Mouse (Mus musculus): ENCODE results near the gene Noto. TPM values are rescaled to one million over a fixed set of nuclear protein-coding genes. Genes with fewer than 3 reads are reported as not detected.
A peak's percentile ranks its signal among the peaks of the same experiment; 100 is the strongest.

Noto gene
- not detected in 2 replicates for total RNA-seq (2017)

- no peak for ATAC-seq (replicated peaks in 1 of 2; ENCODE audit: insufficient read depth in 1 of 2, low FRiP score in 2 of 2, low TSS enrichment in 1 of 2, low read depth in 1 of 2, poor library complexity in 2 of 2, severe bottlenecking in 2 of 2)
Observed at GRCm38 (mm10) chr6:85423836-85424379, at the start of gene Noto. Gene Noto, plus strand, starts transcription at chr6:85423886.

- no peak for ATAC-seq (replicated peaks in 1 of 2; ENCODE audit: insufficient read depth in 1 of 2, low FRiP score in 2 of 2, low TSS enrichment in 1 of 2, low read depth in 1 of 2, poor library complexity in 2 of 2, severe bottlenecking in 2 of 2)
Observed at GRCm38 (mm10) chr6:85373951-85374733, 49.5 kb upstream of the Noto start, which contains the start of gene Rab11fip5. Gene Rab11fip5, minus strand, starts transcription at chr6:85374634.

DNA sequence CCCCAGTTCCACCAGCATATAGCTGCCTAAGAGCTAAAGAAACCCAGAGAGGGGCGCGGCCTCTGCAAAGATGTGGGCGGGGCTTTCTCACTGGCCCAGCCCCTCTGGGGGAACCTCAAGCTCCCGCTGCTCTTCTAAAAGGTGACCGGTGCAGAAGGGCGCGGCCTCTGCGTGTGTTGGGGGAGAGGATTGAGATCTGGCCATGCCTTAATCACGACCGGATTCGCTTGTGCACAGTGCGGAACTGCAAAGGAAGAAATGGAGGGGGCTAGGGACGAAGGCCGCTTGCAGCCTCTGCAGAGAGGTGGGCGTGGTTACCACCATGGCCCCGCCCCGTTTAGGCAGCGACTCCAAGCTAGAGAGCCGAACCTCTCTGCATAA is 49.0 kb upstream of the Noto start:
- ATAC-seq (replicated peaks in 1 of 2; ENCODE audit: insufficient read depth in 1 of 2, low FRiP score in 2 of 2, low TSS enrichment in 1 of 2, low read depth in 1 of 2, poor library complexity in 2 of 2, severe bottlenecking in 2 of 2), result peak; percentile 94

- ATAC-seq (replicated peaks in 1 of 2; ENCODE audit: insufficient read depth in 1 of 2, low FRiP score in 2 of 2, low TSS enrichment in 1 of 2, low read depth in 1 of 2, poor library complexity in 2 of 2, severe bottlenecking in 2 of 2), result no peak
Observed at GRCm38 (mm10) chr6:85377066-85377734, 46.5 kb upstream of the Noto start.

- ATAC-seq (replicated peaks in 1 of 2; ENCODE audit: insufficient read depth in 1 of 2, low FRiP score in 2 of 2, low TSS enrichment in 1 of 2, low read depth in 1 of 2, poor library complexity in 2 of 2, severe bottlenecking in 2 of 2), result no peak
Observed at GRCm38 (mm10) chr6:85377876-85378275, 45.8 kb upstream of the Noto start.

DNA sequence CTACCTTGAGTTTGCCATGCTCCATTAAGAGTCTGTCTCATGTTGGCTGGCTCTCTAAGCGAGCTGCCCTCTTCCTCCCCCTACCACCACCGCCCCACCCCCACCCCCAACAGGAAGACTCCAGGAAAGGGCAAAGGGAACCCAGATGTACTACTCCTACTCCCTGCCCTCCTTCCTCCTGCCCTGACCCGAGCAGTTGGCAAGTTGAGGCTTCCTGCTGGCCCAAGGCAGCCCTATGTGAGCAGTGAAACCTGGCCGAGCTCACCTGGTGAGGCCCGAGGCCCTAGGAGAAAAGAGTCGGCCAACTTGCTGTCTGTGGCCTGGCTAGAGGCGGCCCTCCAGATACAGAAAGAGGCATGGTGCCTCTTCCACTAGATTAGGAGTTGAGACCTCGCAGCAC is 45.1 kb upstream of the Noto start:
- ATAC-seq (replicated peaks in 1 of 2; ENCODE audit: insufficient read depth in 1 of 2, low FRiP score in 2 of 2, low TSS enrichment in 1 of 2, low read depth in 1 of 2, poor library complexity in 2 of 2, severe bottlenecking in 2 of 2), result no peak

DNA sequence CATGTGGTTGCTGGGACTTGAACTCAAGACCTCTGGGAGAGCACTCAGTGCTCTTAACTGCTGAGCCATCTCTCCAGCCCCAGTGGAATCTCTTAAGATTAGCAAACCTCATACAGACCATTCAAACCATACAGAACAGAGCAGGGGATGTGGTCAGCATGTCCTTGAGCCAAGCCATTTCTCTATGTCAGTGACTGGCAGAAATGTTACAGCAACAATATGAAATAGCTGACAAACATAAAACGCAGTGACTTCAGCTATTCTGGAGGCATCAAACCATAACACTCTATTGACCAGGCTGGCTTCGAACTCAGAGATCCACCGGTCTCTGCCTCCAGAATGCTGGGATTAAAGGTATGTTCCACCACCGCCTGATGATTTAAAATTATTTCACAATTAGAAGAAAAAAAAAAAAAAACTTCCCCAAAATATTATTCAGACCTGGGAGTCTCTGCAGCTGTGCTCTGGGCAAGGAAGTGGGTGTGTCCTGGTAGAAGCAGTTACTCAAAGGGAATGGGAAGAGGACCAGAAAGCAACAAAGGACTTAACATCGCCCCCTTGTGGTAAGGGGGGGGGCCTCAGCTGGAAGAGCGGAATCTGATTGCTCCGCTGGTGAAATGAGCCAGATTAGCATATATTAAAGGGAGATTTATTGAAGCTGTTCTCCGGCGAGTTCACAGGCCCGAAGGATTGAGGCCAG is 43.3 kb upstream of the Noto start:
- ATAC-seq (replicated peaks in 1 of 2; ENCODE audit: insufficient read depth in 1 of 2, low FRiP score in 2 of 2, low TSS enrichment in 1 of 2, low read depth in 1 of 2, poor library complexity in 2 of 2, severe bottlenecking in 2 of 2), result peak; percentile 96

DNA sequence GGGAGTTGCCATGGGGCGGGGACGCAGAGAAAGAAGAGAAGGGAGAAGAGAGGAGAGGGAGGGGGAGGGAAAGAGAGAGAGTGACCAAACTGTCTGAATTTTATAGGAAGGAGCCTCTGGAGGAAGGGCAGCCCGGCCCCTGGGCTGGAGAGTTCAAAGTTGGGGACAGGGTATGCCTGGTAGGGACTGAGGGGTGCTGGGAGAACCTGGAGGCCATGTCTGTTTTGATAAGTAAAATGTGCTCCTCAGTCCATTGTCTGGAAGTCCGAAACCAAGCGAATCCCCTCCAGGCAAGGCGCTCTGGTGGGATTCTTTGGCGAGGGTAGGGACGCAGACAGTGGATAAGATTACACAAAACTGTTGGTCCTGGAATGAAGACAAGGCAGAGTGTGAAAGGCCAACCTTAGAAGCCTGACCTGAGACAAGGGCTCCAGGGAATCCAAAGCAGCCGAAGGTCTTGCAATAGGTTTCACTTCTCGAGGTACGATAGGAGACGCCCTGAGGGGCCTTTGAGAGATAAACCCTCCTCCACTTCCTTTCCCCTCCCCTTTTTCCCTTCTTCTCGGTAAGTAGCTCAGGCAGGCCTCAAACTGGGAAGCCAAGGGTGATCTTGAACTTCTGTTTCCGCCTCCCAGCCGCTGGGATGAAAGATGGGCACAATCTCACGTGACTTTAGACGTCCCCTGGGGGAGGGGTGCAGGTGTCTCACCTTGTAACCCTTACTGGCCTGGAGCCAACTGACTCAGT is 42.6 kb upstream of the Noto start:
- ATAC-seq (replicated peaks in 1 of 2; ENCODE audit: insufficient read depth in 1 of 2, low FRiP score in 2 of 2, low TSS enrichment in 1 of 2, low read depth in 1 of 2, poor library complexity in 2 of 2, severe bottlenecking in 2 of 2), result peak; percentile 1 to 33; a peak in 2 of 4 replicates

GRCm38 (mm10) chr6:85381648-85382020 is 42.1 kb upstream of the Noto start:
- ATAC-seq (replicated peaks in 1 of 2; ENCODE audit: insufficient read depth in 1 of 2, low FRiP score in 2 of 2, low TSS enrichment in 1 of 2, low read depth in 1 of 2, poor library complexity in 2 of 2, severe bottlenecking in 2 of 2), result no peak

- ATAC-seq (replicated peaks in 1 of 2; ENCODE audit: insufficient read depth in 1 of 2, low FRiP score in 2 of 2, low TSS enrichment in 1 of 2, low read depth in 1 of 2, poor library complexity in 2 of 2, severe bottlenecking in 2 of 2), result no peak
Observed at GRCm38 (mm10) chr6:85382791-85383190, 40.9 kb upstream of the Noto start.

- no peak for ATAC-seq (replicated peaks in 1 of 2; ENCODE audit: insufficient read depth in 1 of 2, low FRiP score in 2 of 2, low TSS enrichment in 1 of 2, low read depth in 1 of 2, poor library complexity in 2 of 2, severe bottlenecking in 2 of 2)
Observed at GRCm38 (mm10) chr6:85388608-85389007, 35.1 kb upstream of the Noto start.

DNA sequence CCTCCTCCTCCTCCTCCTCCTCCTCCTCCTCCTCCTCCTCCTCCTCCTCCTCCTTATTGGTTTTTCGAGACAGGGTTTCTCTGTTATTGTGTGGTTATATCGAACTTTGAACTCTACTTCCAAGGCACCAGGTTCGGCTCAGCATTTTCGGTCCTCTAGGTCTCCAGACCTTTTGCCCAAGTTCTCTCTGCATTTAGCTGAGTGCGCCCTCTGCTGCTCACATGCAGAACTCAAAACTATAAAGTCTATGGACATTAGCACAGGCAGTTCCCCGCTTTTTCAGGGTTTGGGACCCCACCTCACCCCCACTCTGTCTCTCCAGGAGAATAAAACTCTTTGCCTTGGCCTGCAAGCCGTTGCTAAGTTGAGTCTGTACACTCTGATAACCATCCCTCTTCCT is 31.9 kb upstream of the Noto start:
- peak; percentile 51 to 69; a peak in 2 of 4 replicates for ATAC-seq (replicated peaks in 1 of 2; ENCODE audit: insufficient read depth in 1 of 2, low FRiP score in 2 of 2, low TSS enrichment in 1 of 2, low read depth in 1 of 2, poor library complexity in 2 of 2, severe bottlenecking in 2 of 2)

- no peak for ATAC-seq (replicated peaks in 1 of 2; ENCODE audit: insufficient read depth in 1 of 2, low FRiP score in 2 of 2, low TSS enrichment in 1 of 2, low read depth in 1 of 2, poor library complexity in 2 of 2, severe bottlenecking in 2 of 2)
Observed at GRCm38 (mm10) chr6:85395360-85395759, 28.3 kb upstream of the Noto start.

DNA sequence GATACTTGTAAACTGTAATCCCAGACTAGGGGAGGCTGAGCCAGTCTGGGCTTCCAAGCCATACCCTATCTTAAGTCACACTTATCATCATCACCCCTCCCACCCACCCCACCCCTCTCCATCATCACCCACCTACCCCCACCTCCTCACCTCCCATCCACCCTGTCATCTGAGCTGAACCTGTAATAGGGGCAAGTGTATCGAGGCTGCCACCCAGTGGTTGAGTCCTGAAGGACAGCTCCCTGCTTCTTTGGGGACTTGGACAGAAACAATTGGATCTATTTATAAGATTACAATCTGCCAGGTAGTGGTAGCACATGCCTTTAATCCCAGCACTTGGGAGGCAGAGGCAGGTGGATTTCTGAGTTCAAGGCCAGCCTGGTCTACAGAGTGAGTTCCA is 26.5 kb upstream of the Noto start:
- ATAC-seq (replicated peaks in 1 of 2; ENCODE audit: insufficient read depth in 1 of 2, low FRiP score in 2 of 2, low TSS enrichment in 1 of 2, low read depth in 1 of 2, poor library complexity in 2 of 2, severe bottlenecking in 2 of 2), result 0 out of 4 replicates have a peak, but pooled peaks have one; percentile 27 to 51

- ATAC-seq (replicated peaks in 1 of 2; ENCODE audit: insufficient read depth in 1 of 2, low FRiP score in 2 of 2, low TSS enrichment in 1 of 2, low read depth in 1 of 2, poor library complexity in 2 of 2, severe bottlenecking in 2 of 2), result no peak
Observed at GRCm38 (mm10) chr6:85399715-85400114, 24.0 kb upstream of the Noto start.

DNA sequence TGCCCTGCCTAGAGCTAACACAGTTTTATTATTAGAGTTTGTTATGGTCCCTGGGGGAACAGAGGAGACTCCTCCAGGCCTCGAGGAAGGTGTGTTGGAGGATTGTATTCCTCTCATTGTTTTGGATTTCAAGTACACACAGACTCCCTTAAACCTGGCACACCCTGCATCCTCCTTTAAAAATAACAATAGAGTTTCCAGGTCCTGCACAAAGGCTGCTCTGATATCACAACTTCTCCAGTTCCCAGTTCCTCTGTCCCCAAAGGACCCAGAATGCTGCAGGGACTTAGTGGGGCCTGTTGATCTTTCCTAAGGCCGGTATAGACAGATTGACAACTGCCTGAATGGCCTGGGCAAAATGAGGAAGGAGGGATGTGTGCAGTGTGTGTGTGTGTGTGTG is 21.1 kb upstream of the Noto start:
- no peak for ATAC-seq (replicated peaks in 1 of 2; ENCODE audit: insufficient read depth in 1 of 2, low FRiP score in 2 of 2, low TSS enrichment in 1 of 2, low read depth in 1 of 2, poor library complexity in 2 of 2, severe bottlenecking in 2 of 2)

GRCm38 (mm10) chr6:85403039-85403438 is 20.6 kb upstream of the Noto start:
- ATAC-seq (replicated peaks in 1 of 2; ENCODE audit: insufficient read depth in 1 of 2, low FRiP score in 2 of 2, low TSS enrichment in 1 of 2, low read depth in 1 of 2, poor library complexity in 2 of 2, severe bottlenecking in 2 of 2), result no peak

All from hematopoietic stem cell, adult 5-6 weeks (primary cell).